Mouse (Mus musculus) splenic B cell, adult 2 months (primary cell): ENCODE data around the gene Cd163.
"Not testable (repeated sequence)": the region's sequence is repeated elsewhere in the genome, so short reads cannot be mapped to it uniquely, and the experiment has no call there.

Experiments
- DNase-seq: peaks from one replicate; pipeline ENCODE4 v3.0.0-alpha.2; 2011; ENCODE audit warnings: low read depth, low spot score
- H3K27me3 ChIP-seq: 2 replicates; pipeline ENCODE4 v1.6.1; 2012; ENCODE audit warnings: mild to moderate bottlenecking, low read length, moderate library complexity, mixed read lengths; ENCODE audit not compliant: control insufficient read depth, poor library complexity, insufficient read depth, severe bottlenecking
- H3K36me3 ChIP-seq: 2 replicates; pipeline ENCODE4 v1.6.1; 2012; ENCODE audit warnings: mild to moderate bottlenecking, low read length, moderate library complexity, mixed read lengths; ENCODE audit not compliant: control insufficient read depth, poor library complexity, insufficient read depth, severe bottlenecking

Gene Cd163

DNA sequence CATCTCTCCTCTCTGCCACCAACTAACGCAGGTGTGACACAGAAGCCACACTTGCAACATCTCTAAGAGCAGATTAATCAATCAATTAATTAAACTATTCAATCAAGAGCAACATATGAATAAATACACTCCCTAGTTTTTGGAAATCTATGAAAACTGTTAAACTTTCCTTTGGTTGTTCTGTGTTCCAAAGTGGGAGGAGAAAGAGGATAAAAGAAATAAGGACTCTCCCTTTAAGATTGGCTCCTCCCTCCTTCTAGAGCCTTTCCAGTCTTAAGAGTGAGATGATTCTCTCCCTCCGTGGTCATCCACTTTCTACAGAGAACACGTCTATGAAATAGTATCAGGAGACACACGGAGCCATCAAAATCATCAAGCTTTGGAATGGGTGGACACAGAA lies at the start of gene Cd163:
TSS of gene Cd163 (plus strand) at position 301 of the 400 bp plus-strand sequence.
- DNase-seq, result no peak
- no peaks in the 10 kb centered on the region for H3K36me3 ChIP-seq
- no peaks in the 10 kb centered on the region for H3K27me3 ChIP-seq

DNA sequence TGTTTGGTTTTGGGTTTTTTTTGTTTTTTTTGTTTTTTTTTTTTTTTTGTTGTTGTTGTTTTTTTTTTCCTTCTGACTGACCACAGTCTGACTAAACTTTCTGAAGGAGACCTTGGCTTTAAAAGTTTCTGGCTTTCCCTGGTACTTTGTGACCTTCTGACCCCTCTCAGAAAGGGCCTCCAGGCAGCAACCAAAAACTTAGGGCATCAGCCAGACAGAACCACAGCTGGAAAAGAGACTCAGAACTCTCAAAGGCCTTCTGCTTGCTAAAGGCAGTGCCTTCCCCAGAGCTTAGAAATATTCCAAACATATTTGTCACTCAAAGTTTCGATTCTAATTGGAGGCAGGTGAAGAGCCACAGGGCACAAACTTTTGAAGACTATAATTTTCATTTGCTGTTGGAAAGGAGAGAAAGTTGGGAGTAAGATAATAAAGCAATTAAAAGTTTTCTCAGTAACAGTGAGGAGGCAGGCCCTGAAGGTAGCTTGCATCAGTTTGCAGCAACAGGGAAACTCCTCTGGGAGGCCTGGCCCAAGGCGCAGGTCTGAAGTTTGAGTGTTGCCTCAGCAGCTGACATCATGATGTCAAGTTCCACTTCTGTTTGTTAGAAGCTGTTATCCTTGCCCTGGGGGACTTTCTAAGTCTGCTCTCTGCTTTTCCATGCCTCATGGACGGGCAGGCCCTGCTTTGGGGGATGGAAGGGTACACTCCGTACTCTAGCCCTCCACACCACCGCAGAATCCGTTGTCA lies 48.6 kb upstream of the Cd163 start:
- no peaks in the 10 kb centered on the region for H3K36me3 ChIP-seq
- H3K27me3 ChIP-seq, result no peaks in the 10 kb centered on the region
- DNase-seq, result no peak

DNA sequence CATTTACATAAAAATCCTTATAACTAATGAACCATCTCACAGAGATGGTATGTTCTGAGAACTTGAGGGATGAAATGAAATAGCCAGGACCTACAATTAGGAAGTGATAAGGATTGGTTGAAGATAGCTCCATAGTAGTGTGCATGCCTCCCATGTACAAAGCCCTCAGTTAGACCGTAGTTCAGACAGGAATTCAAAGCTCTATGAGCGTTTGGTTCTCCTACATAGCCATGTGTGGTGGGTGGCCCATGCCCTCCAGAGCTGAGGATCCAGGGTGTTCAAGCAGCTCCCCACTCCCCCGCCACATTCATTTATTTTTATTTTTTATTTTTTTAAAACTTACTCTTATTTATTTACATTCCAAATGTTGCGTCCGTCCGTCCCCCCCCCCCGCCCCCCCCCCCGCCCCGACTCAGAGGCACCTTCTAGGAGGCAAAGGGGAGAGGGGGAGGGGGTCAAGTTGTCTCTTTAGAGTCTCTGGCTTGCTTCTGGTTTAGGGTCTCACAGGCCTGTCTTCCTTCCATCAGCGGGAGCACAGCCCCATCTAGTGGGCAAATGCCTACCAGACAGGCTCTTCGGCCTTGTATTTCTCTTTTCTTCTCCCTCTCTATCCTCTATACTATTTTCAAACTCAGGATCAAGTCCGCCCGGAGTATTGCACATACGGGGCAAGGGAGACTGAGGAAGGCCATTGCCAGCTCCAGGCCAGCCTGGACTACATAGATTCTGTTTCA lies 44.1 kb upstream of the Cd163 start:
- peak; percentile 83 for DNase-seq
- no peaks in the 10 kb centered on the region for H3K36me3 ChIP-seq
- H3K27me3 ChIP-seq, result no peaks in the 10 kb centered on the region

DNA sequence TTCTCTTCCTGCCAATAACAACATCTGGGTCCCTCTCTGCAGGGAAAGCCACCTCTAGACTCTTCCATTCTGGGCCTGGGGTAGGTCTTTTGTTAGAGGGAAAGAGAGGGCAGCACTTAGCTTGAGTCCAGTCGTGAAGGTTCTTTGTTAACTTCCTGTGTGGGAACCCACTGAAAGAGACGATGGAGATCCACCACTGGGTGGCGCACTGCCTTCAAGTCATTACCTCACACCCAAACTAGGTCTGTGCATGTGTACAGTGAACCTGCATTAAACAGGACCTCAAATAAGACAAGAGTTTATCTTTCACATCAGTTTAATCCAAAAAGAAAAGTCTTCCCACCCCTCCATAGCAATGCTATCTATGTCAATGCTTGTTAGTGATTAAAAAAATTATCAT lies 41.8 kb upstream of the Cd163 start:
- DNase-seq, result peak; percentile 84
- Histone ChIP-seq H3K27me3 (no peaks in the 10 kb centered on the region; the same call in 1 of the 2 replicates), H3K36me3 (no peaks in the 10 kb centered on the region)

DNA sequence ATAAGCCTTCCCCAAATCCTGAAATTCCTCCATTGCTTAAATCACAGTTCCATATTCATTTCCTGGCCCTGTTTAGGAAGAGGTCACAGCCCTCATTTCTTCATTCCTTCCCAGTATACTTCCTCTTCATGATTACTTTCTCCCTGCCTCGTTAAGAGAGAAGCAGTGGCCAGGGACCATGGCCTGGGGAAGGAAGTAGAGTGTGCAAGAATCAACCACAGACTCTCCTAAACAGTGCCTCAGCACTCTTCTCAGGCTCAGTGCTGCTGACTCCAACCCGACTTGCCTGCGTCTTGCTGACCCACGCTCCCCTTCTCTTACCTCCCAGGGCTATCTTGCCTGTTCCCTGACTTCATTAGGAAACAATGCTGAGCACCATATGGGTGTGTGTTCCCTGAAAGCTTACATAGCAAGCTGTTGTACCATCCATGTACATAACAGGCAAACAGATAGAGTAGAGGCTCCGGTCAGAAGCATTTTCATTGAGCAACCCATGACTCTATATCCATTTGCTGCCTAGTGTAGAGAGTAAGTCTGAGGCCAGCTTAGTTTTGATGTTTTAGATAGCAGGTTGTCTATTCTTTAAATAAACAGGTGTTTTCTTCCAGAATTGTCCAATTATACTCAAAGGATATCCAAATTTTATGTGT lies 31.1 kb upstream of the Cd163 start:
- DNase-seq, result no peak
- Histone ChIP-seq H3K27me3 (no peaks in the 10 kb centered on the region), H3K36me3 (no peaks in the 10 kb centered on the region)

DNA sequence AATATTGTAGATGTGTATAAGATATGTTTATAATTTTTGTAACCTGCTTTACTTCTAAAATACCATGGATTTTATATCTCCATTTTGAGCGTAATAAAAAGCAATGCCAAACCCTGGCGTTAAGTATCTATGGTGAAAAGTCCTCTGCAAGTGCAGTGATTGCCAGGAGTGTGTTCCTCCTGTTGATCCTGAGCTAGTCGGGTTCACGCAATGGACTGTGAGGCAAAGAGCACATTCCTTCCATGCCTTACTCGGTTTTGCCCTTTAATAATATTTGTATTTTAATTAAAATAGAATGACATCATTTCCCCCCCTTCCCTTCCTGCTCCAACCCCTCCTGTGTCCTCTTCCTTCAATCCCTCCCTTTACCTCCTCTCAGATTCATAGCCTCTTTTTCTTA lies 26.8 kb upstream of the Cd163 start:
- H3K27me3 ChIP-seq, result no peaks in the 10 kb centered on the region
- no peak for DNase-seq
- no peaks in the 10 kb centered on the region for H3K36me3 ChIP-seq

DNA sequence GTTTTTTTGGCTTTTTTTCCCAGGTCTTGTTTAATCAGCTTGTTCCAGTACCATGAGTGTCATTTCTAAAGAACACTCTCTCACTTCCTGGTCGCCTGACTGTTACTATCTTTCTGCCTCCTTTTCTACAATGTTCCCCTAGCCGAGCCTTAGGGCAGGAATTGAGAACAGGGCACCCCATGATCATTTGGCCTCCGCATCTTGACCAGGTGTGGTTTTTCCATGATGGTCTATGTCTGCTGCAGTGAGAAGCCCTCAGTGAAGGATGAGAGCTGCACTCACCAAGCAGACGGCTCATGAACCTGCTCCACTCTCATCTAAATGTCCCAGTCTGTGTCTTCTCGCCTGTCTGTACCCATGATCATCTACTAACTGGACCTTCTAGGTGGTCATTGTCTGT lies 26.2 kb upstream of the Cd163 start:
- Histone ChIP-seq H3K27me3 (no peaks in the 10 kb centered on the region), H3K36me3 (no peaks in the 10 kb centered on the region)
- DNase-seq, result no peak

DNA sequence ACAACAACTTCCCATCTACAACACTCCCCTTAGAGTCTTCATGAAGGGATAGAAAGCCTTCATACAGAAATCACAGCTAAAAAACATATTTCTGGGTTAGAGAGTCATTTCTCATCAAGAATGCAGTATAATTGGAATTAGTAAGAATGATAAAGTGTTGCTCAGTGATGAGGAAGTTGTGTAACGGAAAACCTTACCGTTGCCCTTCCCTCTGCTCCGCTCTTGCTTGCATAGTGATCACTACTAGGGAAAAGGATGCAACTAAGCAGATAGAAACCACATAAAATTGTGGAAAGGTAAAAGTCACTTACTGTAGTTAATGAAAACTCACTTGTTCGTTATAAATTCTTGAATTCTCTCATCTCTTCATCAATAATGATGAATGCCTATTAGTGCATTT lies 21.7 kb upstream of the Cd163 start:
- H3K27me3 ChIP-seq, result no peaks in the 10 kb centered on the region

DNA sequence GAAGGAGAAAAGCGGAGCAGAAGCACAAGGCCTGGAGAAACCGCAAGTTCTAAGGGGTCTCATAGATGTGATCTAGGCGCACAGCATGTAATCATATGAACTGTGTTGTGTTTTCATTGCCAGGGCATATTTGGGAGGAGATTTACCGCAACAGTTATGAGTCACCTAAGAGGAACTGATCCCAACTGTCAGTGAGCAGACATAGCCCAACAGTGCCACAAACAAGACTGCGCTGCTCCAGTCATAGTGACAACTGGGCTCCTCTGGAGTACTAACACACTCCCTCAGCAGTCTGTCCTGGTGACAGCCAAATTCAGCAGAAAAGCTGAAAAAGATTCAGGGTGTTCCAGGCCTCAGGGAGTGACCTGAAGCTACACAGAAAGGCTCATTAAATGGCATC lies 7.1 kb upstream of the Cd163 start:
- not testable (repeated sequence) for H3K36me3 ChIP-seq, DNase-seq, H3K27me3 ChIP-seq

More for the DNA sequence above, 21.7 kb upstream of the Cd163 start:
- DNase-seq, result no peak
- no peaks in the 10 kb centered on the region for H3K36me3 ChIP-seq

DNA sequence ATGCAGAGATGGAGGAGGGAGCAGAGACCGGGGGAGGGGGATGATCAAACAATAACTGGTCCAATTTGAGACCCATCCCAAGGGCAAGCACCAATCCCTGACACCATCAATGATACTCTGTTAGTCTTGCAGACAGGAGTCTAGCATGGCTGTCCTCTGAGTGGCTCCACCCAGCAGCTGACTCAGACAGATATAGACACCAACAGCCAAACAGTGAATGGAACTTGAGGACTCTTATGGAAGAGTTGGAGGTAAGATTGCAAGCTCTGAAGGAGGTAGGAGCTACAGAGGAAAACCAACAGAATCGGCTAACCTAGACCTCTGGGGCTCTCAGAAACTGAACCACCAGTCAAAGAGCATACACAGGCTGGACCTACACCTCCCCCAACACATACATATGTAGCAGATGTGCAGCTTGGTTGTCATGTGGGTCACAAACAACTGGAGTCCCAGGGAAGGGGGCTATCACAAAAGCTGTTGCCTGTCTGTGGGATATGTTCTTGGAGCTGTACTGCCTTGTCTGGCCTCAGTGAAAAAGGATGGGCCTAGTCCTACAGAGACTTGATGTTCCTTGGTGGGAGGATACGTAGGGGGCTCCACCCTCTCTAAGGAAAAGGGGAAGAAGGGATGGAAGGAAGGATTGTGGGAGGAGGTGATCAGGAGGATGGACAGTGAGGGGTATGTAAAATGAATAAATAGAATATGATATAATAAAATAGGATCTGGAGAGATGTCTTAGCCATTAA lies 2.8 kb upstream of the Cd163 start:
- no peaks in the 10 kb centered on the region for H3K27me3 ChIP-seq
- no peak for DNase-seq
- no peaks in the 10 kb centered on the region for H3K36me3 ChIP-seq

DNA sequence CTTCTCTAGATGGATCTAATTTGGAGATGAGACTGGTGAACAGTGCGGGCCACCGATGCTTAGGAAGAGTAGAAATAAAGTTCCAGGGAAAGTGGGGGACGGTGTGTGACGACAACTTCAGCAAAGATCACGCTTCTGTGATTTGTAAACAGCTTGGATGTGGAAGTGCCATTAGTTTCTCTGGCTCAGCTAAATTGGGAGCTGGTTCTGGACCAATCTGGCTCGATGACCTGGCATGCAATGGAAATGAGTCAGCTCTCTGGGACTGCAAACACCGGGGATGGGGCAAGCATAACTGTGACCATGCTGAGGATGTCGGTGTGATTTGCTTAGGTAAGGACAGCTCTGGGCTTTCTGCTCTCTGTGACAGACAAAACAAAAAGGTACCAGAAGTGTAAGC lies 4.5 kb downstream of the Cd163 start:
- no peaks in the 10 kb centered on the region for H3K36me3 ChIP-seq
- DNase-seq, result no peak
- no peaks in the 10 kb centered on the region for H3K27me3 ChIP-seq

DNA sequence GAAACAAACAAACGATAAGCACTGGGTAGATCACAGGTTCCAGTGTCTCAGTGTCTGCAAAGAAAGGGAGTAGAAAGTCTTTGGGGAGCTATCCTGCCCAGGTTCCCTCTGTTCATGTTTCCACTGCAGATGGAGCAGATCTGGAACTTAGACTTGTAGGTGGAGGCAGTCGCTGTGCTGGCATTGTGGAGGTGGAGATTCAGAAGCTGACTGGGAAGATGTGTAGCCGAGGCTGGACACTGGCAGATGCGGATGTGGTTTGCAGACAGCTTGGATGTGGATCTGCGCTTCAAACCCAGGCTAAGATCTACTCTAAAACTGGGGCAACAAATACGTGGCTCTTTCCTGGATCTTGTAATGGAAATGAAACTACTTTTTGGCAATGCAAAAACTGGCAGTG lies 7.8 kb downstream of the Cd163 start:
- H3K27me3 ChIP-seq, result no peaks in the 10 kb centered on the region
- no peaks in the 10 kb centered on the region for H3K36me3 ChIP-seq
- DNase-seq, result no peak

DNA sequence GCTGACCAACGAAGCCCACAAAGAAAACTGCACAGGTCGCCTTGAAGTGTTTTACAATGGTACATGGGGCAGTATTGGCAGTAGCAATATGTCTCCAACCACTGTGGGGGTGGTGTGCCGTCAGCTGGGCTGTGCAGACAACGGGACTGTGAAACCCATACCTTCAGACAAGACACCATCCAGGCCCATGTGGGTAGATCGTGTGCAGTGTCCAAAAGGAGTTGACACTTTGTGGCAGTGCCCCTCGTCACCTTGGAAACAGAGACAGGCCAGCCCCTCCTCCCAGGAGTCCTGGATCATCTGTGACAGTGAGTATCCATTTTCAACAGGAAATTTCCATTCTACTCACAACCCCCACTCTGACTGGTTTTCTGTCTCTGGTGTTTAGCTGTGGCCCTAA lies 15.9 kb downstream of the Cd163 start:
- no peak for DNase-seq
- Histone ChIP-seq H3K36me3 (no peaks in the 10 kb centered on the region), H3K27me3 (no peaks in the 10 kb centered on the region)

DNA sequence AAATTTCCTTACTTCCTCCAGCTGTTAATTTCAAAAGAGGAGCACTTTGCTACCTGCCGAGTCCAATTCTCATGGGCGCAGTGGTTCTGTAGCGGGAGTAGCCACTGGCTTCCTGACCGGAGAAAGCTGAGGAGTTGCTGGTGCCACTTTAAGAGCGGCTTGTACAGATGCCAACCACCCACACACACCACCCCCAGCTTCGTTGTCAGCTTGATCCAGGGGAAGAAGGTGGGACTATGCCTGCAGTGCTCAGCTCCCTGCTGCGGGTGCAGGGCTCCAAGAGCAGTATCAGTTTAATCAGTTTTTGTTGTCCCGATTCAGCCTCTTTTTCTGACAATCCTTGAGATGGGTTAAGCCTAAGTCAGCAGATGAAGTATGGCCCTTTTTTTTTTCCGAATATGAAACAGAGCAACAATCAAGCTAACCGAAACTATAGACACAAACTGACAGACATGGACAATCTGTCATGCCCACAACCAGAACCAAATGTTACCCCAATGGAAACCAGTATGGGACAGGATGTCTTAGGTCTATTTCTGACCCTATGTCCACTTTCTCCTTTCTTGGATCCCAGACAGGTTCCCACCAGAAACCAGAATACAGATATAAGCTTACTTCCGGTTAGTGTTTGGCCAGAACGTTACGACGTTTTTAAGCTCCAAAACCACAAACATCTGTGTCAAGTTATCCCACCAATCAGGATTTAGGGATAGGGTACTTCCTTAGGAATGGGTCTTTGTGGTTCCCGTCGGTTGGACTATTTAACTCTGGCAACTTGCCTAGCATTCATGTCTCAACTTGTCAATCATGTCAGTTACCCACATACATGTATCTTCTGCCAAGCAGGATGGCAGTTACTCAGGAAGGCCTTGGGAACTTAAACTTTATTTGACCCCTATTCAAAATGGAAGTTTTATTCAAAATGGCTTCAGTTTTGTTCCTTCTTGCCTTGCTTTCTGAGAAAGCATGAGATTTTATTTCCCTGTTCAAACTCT lies 17.3 kb downstream of the Cd163 start:
- DNase-seq, result peak; percentile 10
- H3K27me3 ChIP-seq, result no peaks in the 10 kb centered on the region
- no peaks in the 10 kb centered on the region for H3K36me3 ChIP-seq
